Mouse (Mus musculus) kidney, postnatal 4 days (tissue): ENCODE results near the gene Tada2b.

Experiments used
- DNase-seq, 2 experiments: peaks; one replicate each; pipeline ENCODE4 v3.0.0; 2021; ENCODE audit warnings: mixed read lengths in 2 of 2

The Tada2b gene

DNA sequence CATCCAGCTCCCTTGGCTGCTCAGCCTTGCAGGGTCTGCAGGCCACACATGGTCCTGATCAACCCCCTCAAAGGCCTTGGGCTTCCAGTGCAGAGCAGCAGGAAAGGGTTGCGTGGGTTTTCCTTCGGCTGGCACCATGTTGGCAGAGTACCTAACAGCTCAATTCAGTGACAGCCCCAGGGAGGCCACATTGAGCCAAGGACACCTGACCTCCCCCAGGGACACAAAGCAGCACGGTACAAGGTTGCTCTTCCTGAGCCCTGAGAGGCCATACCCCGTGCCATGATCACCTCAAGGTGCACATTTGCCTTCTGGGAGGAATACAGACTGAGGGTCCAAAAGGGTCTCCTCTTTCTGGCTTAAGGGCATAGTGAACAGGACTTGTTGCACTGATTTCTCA is 39.5 kb downstream of the Tada2b start:
- no peak for DNase-seq

DNA sequence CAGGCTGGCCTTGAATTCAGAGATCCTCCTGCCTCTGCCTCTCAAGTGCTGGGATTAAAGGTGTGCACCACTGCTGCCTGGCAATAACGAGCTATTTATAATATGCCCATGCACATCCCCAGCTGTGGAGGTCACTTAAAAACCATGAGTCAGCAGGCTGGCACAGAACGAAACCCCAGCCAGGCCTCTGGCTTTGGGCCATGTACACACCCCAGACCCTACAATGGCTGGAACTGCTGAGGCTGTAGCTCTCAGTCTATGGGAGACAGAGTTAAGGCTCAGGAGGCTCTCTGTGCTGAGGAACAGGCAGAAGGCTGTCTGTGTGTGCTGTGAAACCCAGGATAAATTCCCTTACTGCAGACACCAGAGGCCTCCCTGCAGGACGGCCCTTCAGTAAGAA is 43.3 kb downstream of the Tada2b start:
- DNase-seq: no peak

DNA sequence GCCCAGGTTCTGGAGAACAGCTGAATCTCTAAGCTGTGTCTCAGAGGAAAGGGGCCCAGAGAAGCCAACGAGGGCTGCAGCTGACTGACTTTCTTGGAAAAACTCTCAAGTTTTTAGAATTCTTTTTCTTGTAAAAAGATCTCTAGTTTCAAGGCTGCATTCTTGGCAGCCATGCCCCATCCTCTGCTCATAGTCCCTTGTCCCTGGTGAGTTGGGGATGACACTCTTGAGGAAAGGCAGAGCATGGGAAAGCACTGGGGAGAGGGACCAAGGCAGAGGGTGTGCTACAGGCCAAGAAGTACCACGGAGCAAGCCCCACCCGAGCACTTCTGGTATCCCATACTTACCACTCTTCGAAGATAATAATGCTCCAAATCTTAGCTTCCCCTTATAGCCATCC is 47.2 kb downstream of the Tada2b start:
- DNase-seq: no peak

DNA sequence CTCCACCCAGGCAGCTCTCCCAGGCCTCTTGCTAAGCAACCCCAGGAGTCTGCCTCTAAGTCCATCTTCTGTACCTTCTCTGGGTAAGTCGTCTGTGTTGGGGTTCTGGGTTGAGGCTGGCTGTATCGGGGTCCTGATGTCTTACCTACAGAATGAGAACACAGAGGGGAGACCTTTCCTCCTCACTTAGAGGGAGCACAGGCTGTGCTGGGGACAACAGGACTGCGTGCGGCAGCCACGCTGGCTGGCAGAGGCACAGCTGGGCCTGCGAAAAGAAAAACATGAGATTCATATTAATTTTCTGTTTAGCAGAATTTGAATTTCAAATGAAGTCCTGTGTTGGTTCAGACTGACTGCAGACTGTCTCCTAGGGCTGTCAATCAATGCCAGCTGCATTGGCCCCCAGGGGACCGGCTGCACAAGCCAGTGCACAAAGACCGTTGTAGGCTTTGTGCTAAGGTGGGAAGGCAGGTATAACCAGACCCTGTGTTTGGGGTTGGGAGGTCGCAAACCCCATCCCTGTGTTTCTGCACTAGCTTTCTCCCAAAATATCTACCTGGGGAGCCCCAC is 49.6 kb downstream of the Tada2b start:
- DNase-seq: no peak

DNA sequence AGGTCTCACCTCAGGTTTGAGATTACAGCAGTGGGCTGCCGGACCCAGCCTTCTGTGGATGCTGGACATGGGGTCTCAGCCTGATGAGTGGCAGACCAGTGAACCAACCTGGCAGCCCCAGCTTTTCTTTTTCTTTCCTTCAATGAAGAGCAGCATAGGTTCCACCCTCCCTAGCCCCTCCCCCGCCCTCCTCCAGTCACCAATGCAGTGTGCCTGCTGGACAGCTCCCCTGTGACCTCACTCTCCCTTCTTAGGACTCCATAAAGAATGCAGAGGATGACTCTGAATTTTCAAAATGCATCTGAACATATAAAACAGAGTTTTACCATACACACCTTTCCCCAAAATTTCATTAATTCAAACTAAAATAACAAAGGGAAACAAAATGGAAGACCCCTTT is 52.4 kb downstream of the Tada2b start:
- DNase-seq: peak; percentile 42

DNA sequence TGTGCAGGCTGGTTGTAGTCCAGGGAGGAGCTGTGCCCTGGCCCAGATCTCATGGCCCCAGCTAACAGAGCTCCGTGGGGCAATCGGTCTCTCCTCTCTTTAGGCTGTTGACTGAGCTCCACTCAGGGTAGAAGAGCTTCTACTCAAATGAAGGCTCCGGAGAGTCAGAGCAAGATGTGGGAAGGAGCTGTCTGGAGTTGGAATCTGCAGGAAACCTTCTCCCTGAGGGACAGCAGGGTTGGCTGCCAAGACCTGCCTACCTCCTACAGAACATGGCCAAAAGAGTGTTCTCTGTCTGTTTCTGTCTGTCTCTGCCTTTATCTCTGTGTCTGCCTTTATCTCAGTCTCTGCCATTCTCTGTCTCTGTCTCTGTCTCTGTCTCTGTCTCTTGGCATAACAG is 54.5 kb downstream of the Tada2b start:
- DNase-seq: no peak

DNA sequence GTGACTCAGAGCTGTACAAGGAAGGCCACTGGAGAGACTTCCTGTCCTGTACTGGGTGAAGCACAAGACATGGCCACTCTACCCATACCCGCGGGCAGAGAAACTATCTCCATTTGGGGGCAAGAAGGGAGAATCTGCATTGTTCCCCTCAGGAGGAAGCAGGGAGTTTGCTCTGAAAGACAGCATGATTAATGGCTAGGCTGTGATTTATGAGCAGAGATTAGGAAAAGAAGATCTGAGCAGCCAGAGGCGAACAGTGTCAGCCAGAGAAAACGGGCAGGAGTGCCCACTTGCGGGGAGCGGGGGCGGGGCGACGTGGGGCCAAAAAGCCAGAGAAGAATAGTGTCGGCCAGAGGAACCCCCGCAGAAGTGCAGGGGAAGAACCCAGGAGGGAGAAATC is 56.3 kb downstream of the Tada2b start:
- peak; percentile 14 to 30 for DNase-seq

DNA sequence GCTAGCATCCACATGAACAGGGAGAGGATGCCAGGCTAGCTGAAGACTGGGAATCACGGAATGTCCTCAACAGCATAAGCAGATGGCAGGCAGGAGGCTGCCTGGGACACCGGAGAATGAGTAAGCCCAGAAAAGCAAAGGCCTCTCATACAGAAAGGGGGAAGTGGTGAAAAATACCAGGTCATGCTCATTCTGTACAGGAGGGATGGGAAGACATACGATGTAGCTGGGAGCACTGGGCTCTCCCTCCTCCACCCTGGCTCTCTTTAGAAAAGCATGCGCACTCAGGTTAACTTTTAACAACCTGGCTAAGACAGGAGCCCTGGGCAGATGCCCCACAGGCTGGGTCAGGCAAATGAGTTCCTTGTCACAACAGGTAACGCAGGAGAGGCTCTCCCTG is 57.7 kb downstream of the Tada2b start:
- DNase-seq: peak; percentile 24 to 45

DNA sequence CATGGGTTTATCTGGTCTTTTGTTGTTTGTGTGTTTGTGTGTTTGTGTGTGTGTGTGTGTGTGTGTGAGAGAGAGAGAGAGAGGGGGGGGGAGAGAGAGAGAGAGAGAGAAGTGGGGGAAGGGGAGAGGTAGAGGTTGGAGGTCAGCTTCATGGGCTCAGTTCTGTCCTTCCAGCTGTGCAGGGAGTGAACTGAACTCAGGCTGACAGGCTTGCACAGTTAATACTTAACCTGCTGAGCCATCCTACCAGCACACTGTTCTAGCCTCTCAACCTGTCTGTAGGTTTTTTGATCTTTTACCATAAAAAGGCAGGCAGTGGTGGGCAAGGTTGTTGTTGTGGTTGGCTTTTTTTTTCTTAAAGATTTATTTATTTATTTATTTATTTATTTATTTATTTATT is 59.4 kb downstream of the Tada2b start:
- no peak for DNase-seq
